Mouse (Mus musculus) left cerebral cortex, adult 18-20 months (tissue): Measurements from ENCODE around the gene Rbm33. TPM values are rescaled to one million over a fixed set of nuclear protein-coding genes. Genes with fewer than 3 reads are reported as not detected.

Source experiments
- DNase-seq, 2 experiments: peaks; one replicate each; pipeline ENCODE4 v3.0.0; 2021 to 2022; ENCODE audit warnings: low spot score in 2 of 2, mixed read lengths in 1 of 2
- long read RNA-seq, 2 experiments: library from polyadenylated mRNA; stranded (forward); transcript quantifications; one replicate each; pipeline ENCODE4 v2.0.0; 2021
- total RNA-seq, 2 experiments: library from RNA; stranded (reverse); gene quantifications; 2 replicates each; pipeline ENCODE4 v1.2.3; 2021

Rbm33 gene
- total RNA-seq, result 10 to 100 TPM; 67.0 TPM
- long read RNA-seq, experiment 1, full-length matches to known transcripts, result 14 of 41 reads
- long read RNA-seq, experiment 1, partial matches to known transcripts, result 17 of 41 reads
- long read RNA-seq, experiment 1, other reads (novel, unspliced or antisense), result 10 of 41 reads
- long read RNA-seq, experiment 2, transcript Rbm33-201 (7 exons, 3,955 nt), result major isoform, 5 of 13 reads
- long read RNA-seq, experiment 2, partial matches to known transcripts, result 4 of 13 reads
- long read RNA-seq, experiment 2, other reads (novel, unspliced or antisense), result 3 of 13 reads

- peak; percentile 82 to 91 for DNase-seq
These were observed at the start of gene Rbm33 for GRCm38 (mm10) chr5:28316722-28317245. Gene Rbm33, plus strand, starts transcription at chr5:28317121.

GRCm38 (mm10) chr5:28267576-28267975 is 49.3 kb upstream of the Rbm33 start:
- DNase-seq, result no peak

- DNase-seq, result no peak
These were observed 47.4 kb upstream of the Rbm33 start for GRCm38 (mm10) chr5:28269469-28269991.

- no peak for DNase-seq
These were observed 44.1 kb upstream of the Rbm33 start for GRCm38 (mm10) chr5:28272836-28273235.

- DNase-seq, result no peak
These were observed 39.6 kb upstream of the Rbm33 start for GRCm38 (mm10) chr5:28277279-28277678.

GRCm38 (mm10) chr5:28289111-28289510 is 27.8 kb upstream of the Rbm33 start:
- no peak for DNase-seq

GRCm38 (mm10) chr5:28290630-28291029 is 26.3 kb upstream of the Rbm33 start:
- DNase-seq, result no peak

GRCm38 (mm10) chr5:28291118-28291850 is 25.6 kb upstream of the Rbm33 start:
- DNase-seq, result no peak

GRCm38 (mm10) chr5:28292281-28292680 is 24.6 kb upstream of the Rbm33 start:
- DNase-seq, result no peak

- DNase-seq, result peak; percentile 83 to 95
These were observed 22.9 kb upstream of the Rbm33 start for GRCm38 (mm10) chr5:28293990-28294389.

GRCm38 (mm10) chr5:28298161-28298560 is 18.8 kb upstream of the Rbm33 start:
- no peak for DNase-seq

GRCm38 (mm10) chr5:28298693-28299092 is 18.2 kb upstream of the Rbm33 start:
- DNase-seq, result no peak

GRCm38 (mm10) chr5:28299346-28299745 is 17.6 kb upstream of the Rbm33 start:
- DNase-seq, result no peak

- DNase-seq, result no peak
These were observed 14.2 kb upstream of the Rbm33 start for GRCm38 (mm10) chr5:28302671-28303070.

GRCm38 (mm10) chr5:28304551-28304950 is 12.4 kb upstream of the Rbm33 start:
- no peak for DNase-seq

GRCm38 (mm10) chr5:28315526-28315925 is 1.4 kb upstream of the Rbm33 start:
- no peak for DNase-seq

GRCm38 (mm10) chr5:28316151-28316721 is 685 bp upstream of the Rbm33 start:
- no peak for DNase-seq

- DNase-seq, result no peak
These were observed 464 bp downstream of the Rbm33 start for GRCm38 (mm10) chr5:28317253-28317916.

- no peak for DNase-seq
These were observed 971 bp downstream of the Rbm33 start for GRCm38 (mm10) chr5:28317917-28318267.

- no peak for DNase-seq
These were observed 1.8 kb downstream of the Rbm33 start for GRCm38 (mm10) chr5:28318671-28319070.

GRCm38 (mm10) chr5:28321769-28322168 is 4.8 kb downstream of the Rbm33 start:
- DNase-seq, result no peak
